Mouse (Mus musculus) liver, embryonic 14.5 days (tissue): ENCODE measurements around the gene Ntrk1.

Experiments used
- CTCF ChIP-seq: IDR thresholded peaks from 2 replicates; pipeline ENCODE4 v1.5.1; 2016; ENCODE audit warnings: antibody characterized with exemption, low read depth, control low read depth
- EP300 ChIP-seq: IDR thresholded peaks from 2 replicates; pipeline ENCODE4 v1.6.1; 2016; ENCODE audit warnings: antibody characterized with exemption, low read depth

GRCm38 (mm10) chr3:87733098-87733497 lies 61.9 kb downstream of the Ntrk1 start:
- TF ChIP-seq CTCF (no peak), EP300 (no peak)
